In the genomic region with DNA sequence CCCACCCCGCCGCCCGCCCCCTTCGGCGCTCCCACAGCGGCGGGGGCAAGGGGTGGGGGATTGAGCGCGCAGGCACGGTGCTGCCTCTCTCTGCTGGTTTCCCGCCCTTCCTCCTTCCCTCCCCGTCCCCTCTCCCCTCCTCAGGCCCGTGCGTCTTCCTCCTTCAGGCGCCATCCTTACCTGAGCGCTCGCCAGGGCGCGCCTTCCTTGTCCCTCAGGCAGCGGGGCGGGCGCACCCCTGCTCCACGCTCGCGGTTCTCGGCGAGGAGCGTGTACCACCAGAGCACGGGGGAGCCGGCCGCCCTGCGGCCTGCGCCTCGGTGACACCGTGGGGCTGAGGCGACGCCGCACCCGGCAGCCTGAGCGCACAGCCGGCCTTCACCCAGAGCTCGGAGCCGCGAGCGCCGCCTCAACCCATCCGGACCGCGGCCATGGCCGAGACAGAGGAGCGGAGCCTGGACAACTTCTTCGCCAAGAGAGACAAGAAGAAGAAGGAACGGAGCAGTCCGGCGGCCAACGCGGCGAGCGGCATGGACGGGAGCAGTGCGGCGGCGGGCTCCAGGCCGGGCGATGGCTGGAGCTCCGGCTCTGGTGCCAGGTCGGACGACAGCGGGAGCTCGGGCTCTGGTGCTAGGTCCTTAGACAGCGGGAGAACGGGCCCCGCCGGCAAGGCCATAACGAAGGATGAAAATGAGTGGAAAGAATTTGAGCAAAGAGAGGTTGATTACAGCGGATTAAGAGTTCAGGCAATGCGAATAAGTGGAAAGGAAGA, we compare ENCODE assay signal across 8 mouse cellular contexts. TPM values are rescaled to one million over a fixed set of nuclear protein-coding genes. Genes with fewer than 3 reads are reported as not detected.
DNase-seq lines count a peak whose midpoint lies in the region; ATAC-seq lines count a peak whose summit lies in the region.

No protein-coding gene starts in this region.

- WGBS in hindbrain, embryonic 15.5 days, result 8% methylated on average over 77 of the region's 77 CpGs
- 10% methylated on average over 77 of the region's 77 CpGs for WGBS in midbrain, embryonic 14.5 days

- ATAC-seq in hindbrain, embryonic 15.5 days (ENCODE audit: low FRiP score, low read depth), result peak; percentile 81
- peak; percentile 66 for ATAC-seq in midbrain, embryonic 14.5 days (ENCODE audit: low FRiP score, low TSS enrichment)

- H3K4me1 ChIP-seq in hindbrain, embryonic 15.5 days (replicated peaks), result no peaks in the 10 kb centered on the region
- H3K4me1 ChIP-seq in midbrain, embryonic 14.5 days (ENCODE audit: control insufficient read depth, insufficient read depth, low read length), result no peaks in the 10 kb centered on the region

- peak; percentile 21 for DNase-seq in adrenal gland, postnatal 14 days
- DNase-seq in adrenal gland, postnatal 10 days, result no peak
- DNase-seq in WW6 (ENCODE audit: low read depth, low spot score) (peak; percentile 65), adipocyte (ENCODE audit: low spot score) (no peak)
- DNase-seq in midbrain, embryonic 14.5 days, result peak; percentile 5
- no peak for DNase-seq in gastrocnemius, adult 8-10 months (ENCODE audit: low spot score in 2 of 2)
- DNase-seq in ovary, postnatal 10 days (ENCODE audit: low spot score), result no peak

- H3K4me2 ChIP-seq in hindbrain, embryonic 15.5 days, result peak overlapping the region; percentile 49
- peak overlapping the region; percentile 22 for H3K4me2 ChIP-seq in midbrain, embryonic 14.5 days (ENCODE audit: low read length)

- H3K9ac ChIP-seq in hindbrain, embryonic 15.5 days, result no peak overlapping the region
- no peak overlapping the region for H3K9ac ChIP-seq in midbrain, embryonic 14.5 days (replicated peaks; ENCODE audit: low read length)

- H3K27me3 ChIP-seq in hindbrain, embryonic 15.5 days, result 0 out of 2 replicates have a peak, but pooled peaks cover 3% of the 10 kb centered on the region
- H3K27me3 ChIP-seq in midbrain, embryonic 14.5 days (ENCODE audit: control insufficient read depth, insufficient read depth, low read length), result no peaks in the 10 kb centered on the region

- H3K4me3 ChIP-seq in hindbrain, embryonic 15.5 days, result peak overlapping the region; percentile 36
- H3K4me3 ChIP-seq in midbrain, embryonic 14.5 days (replicated peaks; ENCODE audit: low read depth, low read length), result peak overlapping the region; percentile 19

- no peak overlapping the region for H3K27ac ChIP-seq in hindbrain, embryonic 15.5 days (replicated peaks)
- no peak overlapping the region for H3K27ac ChIP-seq in midbrain, embryonic 14.5 days (replicated peaks; ENCODE audit: low read depth, low read length)

- peaks cover 27% of the 10 kb centered on the region for H3K9me3 ChIP-seq in hindbrain, embryonic 15.5 days
- H3K9me3 ChIP-seq in midbrain, embryonic 14.5 days (ENCODE audit: control insufficient read depth, low read length), result peaks cover 21% of the 10 kb centered on the region

- no peaks in the 10 kb centered on the region for H3K36me3 ChIP-seq in hindbrain, embryonic 15.5 days
- no peaks in the 10 kb centered on the region for H3K36me3 ChIP-seq in midbrain, embryonic 14.5 days (ENCODE audit: control insufficient read depth, insufficient read depth, low read length)

RNA-seq across cellular contexts. Expression of a gene that starts 23.1 kb away (rescaled TPM):
- total RNA-seq in adrenal gland, postnatal 14 days (2021), result 0.53 TPM in 1 of 2 replicates, not detected in the other
- not detected for total RNA-seq in adrenal gland, postnatal 10 days (2021)
- polyA plus RNA-seq in hindbrain, embryonic 15.5 days (2015; fragmentation: Nextera tagmentation; extraction: Ambion mirVana), result not detected in 2 replicates
- polyA plus RNA-seq in midbrain, embryonic 14.5 days (2014; fragmentation: Nextera tagmentation; extraction: Ambion mirVana), result not detected in 2 replicates
- total RNA-seq in gastrocnemius, adult 8-10 months (2022), result not detected

RNA-seq across cellular contexts. Expression of a gene that starts 39.3 kb away (rescaled TPM):
- not detected in 2 replicates for total RNA-seq in adrenal gland, postnatal 14 days (2021)
- total RNA-seq in adrenal gland, postnatal 10 days (2021), result not detected
- 0.12 and 0.16 TPM in 2 replicates for polyA plus RNA-seq in hindbrain, embryonic 15.5 days (2015; fragmentation: Nextera tagmentation; extraction: Ambion mirVana)
- 0.11 TPM in 1 of 2 replicates, not detected in the other for polyA plus RNA-seq in midbrain, embryonic 14.5 days (2014; fragmentation: Nextera tagmentation; extraction: Ambion mirVana)
- not detected for total RNA-seq in gastrocnemius, adult 8-10 months (2022)

Comparison
In these comparisons a context has a peak if more than half of its experiments do, and no peak if none do; other contexts are left out.
1. DNase-seq: peak in adrenal gland, postnatal 14 days (single experiment), WW6 (single experiment) and midbrain, embryonic 14.5 days (single experiment); none in adrenal gland, postnatal 10 days (single experiment), gastrocnemius, adult 8-10 months (0 of 2), ovary, postnatal 10 days (single experiment) and adipocyte (single experiment).